Mouse (Mus musculus) embryonic facial prominence, embryonic 10.5 days (tissue): Measurements from ENCODE around the gene Desi2. TPM values are rescaled to one million over a fixed set of nuclear protein-coding genes. Genes with fewer than 3 reads are reported as not detected.
"Not testable (repeated sequence)": the region's sequence is repeated elsewhere in the genome, so short reads cannot be mapped to it uniquely, and the experiment has no call there.

ENCODE experiments used
- DNase-seq: peaks from one replicate; pipeline ENCODE4 v3.0.0-alpha.2; 2017; ENCODE audit warnings: low spot score
- H3K27ac ChIP-seq: fragments of 300-500 bp; sonication (generic); replicated peaks from 2 replicates; pipeline ENCODE4 v1.5.1; 2016; ENCODE audit warnings: mild to moderate bottlenecking
- H3K27me3 ChIP-seq: fragments of 300-500 bp; sonication (generic); replicated peaks from 2 replicates; pipeline ENCODE4 v1.6.1; 2016; ENCODE audit warnings: low read depth, mild to moderate bottlenecking; ENCODE audit not compliant: poor library complexity, severe bottlenecking
- H3K36me3 ChIP-seq: fragments of 300-500 bp; sonication (generic); replicated peaks from 2 replicates; pipeline ENCODE4 v1.6.1; 2016; ENCODE audit warnings: mild to moderate bottlenecking, moderate library complexity
- H3K4me1 ChIP-seq: fragments of 300-500 bp; sonication (generic); 2 replicates; pipeline ENCODE4 v1.6.1; 2016
- H3K4me3 ChIP-seq: fragments of 300-500 bp; sonication (generic); 2 replicates; pipeline ENCODE4 v1.5.1; 2016; ENCODE audit warnings: mild to moderate bottlenecking, moderate library complexity
- H3K9me3 ChIP-seq: fragments of 300-500 bp; sonication (generic); 2 replicates; pipeline ENCODE4 v1.6.1; 2016; ENCODE audit warnings: mild to moderate bottlenecking
- WGBS: fragments of 180-500 bp; shearing (Covaris S2); methylation state at CpG from one replicate; pipeline ENCODE4 v1.1.7; 2016; 5-methylcytosine and 5-hydroxymethylcytosine counted together
- polyA plus RNA-seq: library from polyadenylated mRNA; unstranded; fragments of >200 nt; fragmentation: Nextera tagmentation; extraction: Ambion mirVana; gene quantifications from 2 replicates; pipeline ENCODE4 v1.2.1, GENCODE M21; 2016

Desi2 gene
- 14.9 and 17.3 TPM in 2 replicates for polyA plus RNA-seq

- peak; percentile 95 for DNase-seq
- not testable (repeated sequence) for H3K27me3 ChIP-seq, H3K36me3 ChIP-seq, H3K9me3 ChIP-seq
- H3K4me1 ChIP-seq = peaks cover 15% of the 10 kb centered on the region
- peak within 1 kb of the TSS; percentile 76 for H3K27ac ChIP-seq
- peak within 1 kb of the TSS; percentile 68 for H3K4me3 ChIP-seq
- under 1% methylated on average over 37 of the region's 37 CpGs for WGBS
These were observed at the start of gene Desi2 for GRCm38 (mm10) chr1:178187216-178187791. Gene Desi2 (plus strand): TSS chr1:178187417.

- WGBS = 31% methylated on average over 2 of the region's 2 CpGs
- H3K27me3 ChIP-seq, DNase-seq, H3K27ac ChIP-seq, H3K9me3 ChIP-seq, H3K4me1 ChIP-seq, H3K4me3 ChIP-seq, H3K36me3 ChIP-seq: not testable (repeated sequence)
These were observed 40.7 kb upstream of the Desi2 start for GRCm38 (mm10) chr1:178146513-178146912.

GRCm38 (mm10) chr1:178146915-178147314 is 40.3 kb upstream of the Desi2 start:
- peak overlapping the region; percentile 59 for H3K27ac ChIP-seq
- not testable (repeated sequence) for H3K27me3 ChIP-seq, H3K9me3 ChIP-seq, H3K4me1 ChIP-seq, DNase-seq, H3K36me3 ChIP-seq, H3K4me3 ChIP-seq
- 47% methylated on average over 4 of the region's 4 CpGs for WGBS

GRCm38 (mm10) chr1:178182251-178182650 is 5.0 kb upstream of the Desi2 start:
- no peaks in the 10 kb centered on the region for H3K36me3 ChIP-seq
- 88% methylated on average over 2 of the region's 2 CpGs for WGBS
- no peak overlapping the region for H3K4me3 ChIP-seq
- H3K9me3 ChIP-seq = no peaks in the 10 kb centered on the region
- H3K27me3 ChIP-seq = no peaks in the 10 kb centered on the region
- H3K4me1 ChIP-seq = peaks cover 4% of the 10 kb centered on the region; the same call in 1 of the 2 replicates
- H3K27ac ChIP-seq = no peak overlapping the region
- DNase-seq = no peak

- no peak overlapping the region for H3K4me3 ChIP-seq
- no peak for DNase-seq
- no peaks in the 10 kb centered on the region for H3K36me3 ChIP-seq
- H3K4me1 ChIP-seq = peaks cover 15% of the 10 kb centered on the region
- no peak overlapping the region for H3K27ac ChIP-seq
- H3K27me3 ChIP-seq = no peaks in the 10 kb centered on the region
- no peaks in the 10 kb centered on the region for H3K9me3 ChIP-seq
These were observed 1.6 kb upstream of the Desi2 start for GRCm38 (mm10) chr1:178185591-178185990.

GRCm38 (mm10) chr1:178187810-178188209 is 593 bp downstream of the Desi2 start:
- Histone ChIP-seq H3K27ac (peak overlapping the region; percentile 76), H3K4me1 (peaks cover 15% of the 10 kb centered on the region), H3K4me3 (peak overlapping the region; percentile 68)
- H3K36me3 ChIP-seq, H3K9me3 ChIP-seq, H3K27me3 ChIP-seq: not testable (repeated sequence)
- DNase-seq = peak; percentile 83
- WGBS = under 1% methylated on average over 28 of the region's 38 CpGs

- no peak for DNase-seq
- WGBS = 10% methylated on average over 13 of the region's 13 CpGs
- Histone ChIP-seq H3K4me3 (peak overlapping the region; percentile 51), H3K9me3 (no peaks in the 10 kb centered on the region), H3K27me3 (no peaks in the 10 kb centered on the region), H3K27ac (no peak overlapping the region), H3K4me1 (peaks cover 15% of the 10 kb centered on the region), H3K36me3 (no peaks in the 10 kb centered on the region)
These were observed 1.2 kb downstream of the Desi2 start for GRCm38 (mm10) chr1:178188386-178188785.

GRCm38 (mm10) chr1:178205701-178206325 is 18.6 kb downstream of the Desi2 start:
- DNase-seq = no peak
- WGBS = 90% methylated on average over 10 of the region's 10 CpGs
- Histone ChIP-seq H3K27ac (no peak overlapping the region), H3K9me3 (no peaks in the 10 kb centered on the region), H3K4me1 (no peaks in the 10 kb centered on the region), H3K27me3 (no peaks in the 10 kb centered on the region), H3K36me3 (0 out of 2 replicates have a peak, but pooled peaks cover 6% of the 10 kb centered on the region), H3K4me3 (no peak overlapping the region)

GRCm38 (mm10) chr1:178207856-178208255 is 20.6 kb downstream of the Desi2 start:
- not testable (repeated sequence) for H3K27me3 ChIP-seq, H3K4me1 ChIP-seq, H3K4me3 ChIP-seq, DNase-seq, H3K9me3 ChIP-seq, H3K36me3 ChIP-seq, H3K27ac ChIP-seq
- WGBS = 77% methylated on average over 4 of the region's 4 CpGs

GRCm38 (mm10) chr1:178209966-178210365 is 22.7 kb downstream of the Desi2 start:
- no peaks in the 10 kb centered on the region for H3K9me3 ChIP-seq
- no peaks in the 10 kb centered on the region for H3K36me3 ChIP-seq
- no peak overlapping the region for H3K27ac ChIP-seq
- no peak for DNase-seq
- H3K27me3 ChIP-seq = no peaks in the 10 kb centered on the region
- H3K4me1 ChIP-seq = no peaks in the 10 kb centered on the region
- H3K4me3 ChIP-seq = no peak overlapping the region

GRCm38 (mm10) chr1:178217157-178217556 is 29.9 kb downstream of the Desi2 start:
- Histone ChIP-seq H3K27ac (no peak overlapping the region), H3K27me3 (no peaks in the 10 kb centered on the region), H3K9me3 (no peaks in the 10 kb centered on the region), H3K36me3 (no peaks in the 10 kb centered on the region), H3K4me1 (no peaks in the 10 kb centered on the region), H3K4me3 (no peak overlapping the region)
- DNase-seq = no peak

- Histone ChIP-seq H3K4me1 (no peaks in the 10 kb centered on the region), H3K4me3 (no peak overlapping the region), H3K36me3 (peaks cover 3% of the 10 kb centered on the region; the same call in 1 of the 2 replicates), H3K9me3 (no peaks in the 10 kb centered on the region), H3K27me3 (no peaks in the 10 kb centered on the region), H3K27ac (no peak overlapping the region)
- DNase-seq = no peak
These were observed 31.1 kb downstream of the Desi2 start for GRCm38 (mm10) chr1:178218305-178218704.

- H3K27me3 ChIP-seq = no peaks in the 10 kb centered on the region
- peaks cover 2% of the 10 kb centered on the region; the same call in 1 of the 2 replicates for H3K9me3 ChIP-seq
- DNase-seq = no peak
- no peaks in the 10 kb centered on the region for H3K4me1 ChIP-seq
- WGBS = 85% methylated on average over 5 of the region's 5 CpGs
- peaks cover 10% of the 10 kb centered on the region for H3K36me3 ChIP-seq
- H3K4me3 ChIP-seq = no peak overlapping the region
- no peak overlapping the region for H3K27ac ChIP-seq
These were observed 32.2 kb downstream of the Desi2 start for GRCm38 (mm10) chr1:178219166-178220077.
